Mouse (Mus musculus): ENCODE measurements at regions not wholly inside any gene's neighbourhood (a gene's known extent, or its start where the extent isn't known, plus 50 kb on each side); places are given as distances from the start of the nearest gene placed in this dataset.
"Not testable (repeated sequence)": the region's sequence is repeated elsewhere in the genome, so short reads cannot be mapped to it uniquely, and the experiment has no call there.

GRCm38 (mm10) chr13:52190256-52190655 is 340.8 kb downstream of the Diras2 start:
- no peak for DNase-seq (ENCODE audit: low spot score in 2 of 2)

- no peak for DNase-seq (ENCODE audit: low spot score in 2 of 2)
These were observed 340.1 kb downstream of the Diras2 start for GRCm38 (mm10) chr13:52190848-52191590.

- DNase-seq (ENCODE audit: low spot score in 2 of 2) = no peak
These were observed 334.2 kb downstream of the Diras2 start for GRCm38 (mm10) chr13:52196917-52197316.

- DNase-seq (ENCODE audit: low spot score in 2 of 2) = no peak
These were observed 332.3 kb downstream of the Diras2 start for GRCm38 (mm10) chr13:52198649-52199348.

GRCm38 (mm10) chr13:52202372-52202771 is 328.7 kb downstream of the Diras2 start:
- DNase-seq (ENCODE audit: low spot score in 2 of 2) = no peak

GRCm38 (mm10) chr13:52205951-52206350 is 325.1 kb downstream of the Diras2 start:
- no peak for DNase-seq (ENCODE audit: low spot score in 2 of 2)

- DNase-seq (ENCODE audit: low spot score in 2 of 2) = no peak
These were observed 314.7 kb downstream of the Diras2 start for GRCm38 (mm10) chr13:52216343-52216742.

- DNase-seq (ENCODE audit: low spot score in 2 of 2) = no peak
These were observed 314.0 kb downstream of the Diras2 start for GRCm38 (mm10) chr13:52217066-52217465.

GRCm38 (mm10) chr13:52217741-52218140 is 313.3 kb downstream of the Diras2 start:
- no peak for DNase-seq (ENCODE audit: low spot score in 2 of 2)

GRCm38 (mm10) chr13:52222315-52223097 is 308.6 kb downstream of the Diras2 start:
- peak in 1 of 2 experiments; percentile 13 for DNase-seq (ENCODE audit: low spot score in 2 of 2)

- peak; percentile 62 to 66 for DNase-seq (ENCODE audit: low spot score in 2 of 2)
These were observed 307.7 kb downstream of the Diras2 start for GRCm38 (mm10) chr13:52223098-52223962.

- no peak for DNase-seq (ENCODE audit: low spot score in 2 of 2)
These were observed 297.1 kb downstream of the Diras2 start for GRCm38 (mm10) chr13:52233971-52234370.

- no peak for DNase-seq (ENCODE audit: low spot score in 2 of 2)
These were observed 295.0 kb downstream of the Diras2 start for GRCm38 (mm10) chr13:52236105-52236504.

GRCm38 (mm10) chr13:52239563-52239962 is 291.5 kb downstream of the Diras2 start:
- no peak for DNase-seq (ENCODE audit: low spot score in 2 of 2)

GRCm38 (mm10) chr13:52241761-52242160 is 289.3 kb downstream of the Diras2 start:
- no peak for DNase-seq (ENCODE audit: low spot score in 2 of 2)

- DNase-seq (ENCODE audit: low spot score in 2 of 2) = no peak
These were observed 281.6 kb downstream of the Diras2 start for GRCm38 (mm10) chr13:52249492-52249891.

- no peak for DNase-seq (ENCODE audit: low spot score in 2 of 2)
These were observed 280.7 kb downstream of the Diras2 start for GRCm38 (mm10) chr13:52250371-52250770.

GRCm38 (mm10) chr13:52252303-52252702 is 278.8 kb downstream of the Diras2 start:
- no peak for DNase-seq (ENCODE audit: low spot score in 2 of 2)

- DNase-seq (ENCODE audit: low spot score in 2 of 2) = not testable (repeated sequence)
These were observed 278.4 kb downstream of the Diras2 start for GRCm38 (mm10) chr13:52252726-52253125.

GRCm38 (mm10) chr13:52253138-52253537 is 277.9 kb downstream of the Diras2 start:
- peak; percentile 29 to 46 for DNase-seq (ENCODE audit: low spot score in 2 of 2)

- DNase-seq (ENCODE audit: low spot score in 2 of 2) = peak; percentile 57 to 68
These were observed 276.9 kb downstream of the Diras2 start for GRCm38 (mm10) chr13:52254185-52254584.

Data from layer of hippocampus, postnatal 10 days (tissue).